Mouse (Mus musculus) intestine, embryonic 14.5 days (tissue): ENCODE measurements around the gene Pde8a. TPM values are rescaled to one million over a fixed set of nuclear protein-coding genes. Genes with fewer than 3 reads are reported as not detected.

ENCODE experiments used
- ATAC-seq: fragments of 200-750 bp; cut with Nextera tagmentation; replicated peaks from 2 replicates; pipeline ENCODE4 v1.8.0; 2017; ENCODE audit warnings: low read depth, moderate number of reproducible peaks, moderate TSS enrichment, moderate library complexity; ENCODE audit not compliant: low FRiP score, low TSS enrichment
- DNase-seq: peaks from one replicate; pipeline ENCODE4 v3.0.0-alpha.2; 2018; ENCODE audit warnings: low spot score
- H3K27ac ChIP-seq: fragments of 300-500 bp; sonication (generic); 2 replicates; pipeline ENCODE4 v1.5.1; 2014; ENCODE audit warnings: low read depth, mild to moderate bottlenecking, control low read depth
- H3K27me3 ChIP-seq: fragments of 300-500 bp; sonication (generic); replicated peaks from 2 replicates; pipeline ENCODE4 v1.6.1; 2014; ENCODE audit warnings: low read length, control low read depth; ENCODE audit not compliant: control insufficient read depth, insufficient read depth
- H3K36me3 ChIP-seq: fragments of 300-500 bp; sonication (generic); 2 replicates; pipeline ENCODE4 v1.6.1; 2014; ENCODE audit warnings: low read length, control low read depth; ENCODE audit not compliant: control insufficient read depth, insufficient read depth
- H3K4me1 ChIP-seq: fragments of 300-500 bp; sonication (generic); replicated peaks from 2 replicates; pipeline ENCODE4 v1.6.1; 2014; ENCODE audit warnings: low read length, control low read depth, mixed read lengths; ENCODE audit not compliant: control insufficient read depth, insufficient read depth
- H3K4me2 ChIP-seq: fragments of 300-500 bp; sonication (generic); 2 replicates; pipeline ENCODE4 v1.6.1; 2014; ENCODE audit warnings: low read length
- H3K4me3 ChIP-seq: fragments of 300-500 bp; sonication (generic); 2 replicates; pipeline ENCODE4 v1.5.1; 2014; ENCODE audit warnings: low read depth, low read length, control low read depth, mixed read lengths
- H3K9ac ChIP-seq: fragments of 300-500 bp; sonication (generic); 2 replicates; pipeline ENCODE4 v1.6.1; 2014; ENCODE audit warnings: mild to moderate bottlenecking, low read length
- H3K9me3 ChIP-seq: fragments of 300-500 bp; sonication (generic); 2 replicates; pipeline ENCODE4 v1.6.1; 2016; ENCODE audit warnings: low read length, control low read depth; ENCODE audit not compliant: control insufficient read depth
- WGBS: fragments of 180-500 bp; shearing (Covaris S2); extraction: QIAGEN DNeasy Blood & Tissue Kit; methylation state at CpG from one replicate; pipeline ENCODE4 v1.1.7; 2014; 5-methylcytosine and 5-hydroxymethylcytosine counted together
- polyA plus RNA-seq: library from polyadenylated mRNA; unstranded; fragments of >200 nt; fragmentation: Nextera tagmentation; extraction: Ambion mirVana; gene quantifications from 2 replicates; pipeline ENCODE4 v1.2.1, GENCODE M21; 2014

The Pde8a gene
- polyA plus RNA-seq, 1 experiment from 2014 or later, result 3.7 TPM

DNA sequence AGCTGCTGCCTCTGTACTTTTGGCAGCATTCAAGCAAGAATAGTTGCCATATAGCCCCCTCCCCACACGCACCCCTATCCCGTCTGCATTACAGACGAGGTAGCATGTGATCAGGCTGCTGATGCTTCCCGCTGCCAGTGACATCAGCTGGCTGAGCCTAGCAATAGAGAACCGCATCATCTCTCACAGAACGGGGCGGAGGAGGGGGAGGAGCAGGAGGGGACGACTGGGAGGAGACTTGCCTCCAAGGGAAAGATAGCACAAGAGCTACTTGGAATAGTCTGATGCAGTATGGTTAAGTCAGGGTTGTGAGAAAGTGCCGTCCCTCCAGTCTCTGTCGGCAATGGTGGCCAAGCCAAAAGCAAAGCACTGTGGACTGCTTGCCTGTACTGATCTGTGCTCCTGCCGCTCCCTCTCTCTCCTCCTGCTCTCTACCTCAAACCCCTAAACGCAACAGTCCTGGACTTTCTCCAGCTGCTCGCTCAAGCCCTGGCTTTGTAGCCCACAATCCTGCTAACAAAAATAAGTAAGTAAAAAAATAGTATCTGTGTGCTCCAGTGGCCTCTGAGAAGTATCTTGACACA, 159.0 kb downstream of the Pde8a start:
- 4% methylated on average over 13 of the region's 13 CpGs for WGBS
- H3K27ac ChIP-seq, result no peak overlapping the region
- DNase-seq (peak; percentile 65), ATAC-seq (no peak)
- no peak overlapping the region for H3K4me3 ChIP-seq
- H3K9ac ChIP-seq, result no peak overlapping the region
- no peaks in the 10 kb centered on the region for H3K36me3 ChIP-seq
- no peaks in the 10 kb centered on the region for H3K9me3 ChIP-seq
- peaks cover 7% of the 10 kb centered on the region; the same call in 1 of the 2 replicates for H3K4me1 ChIP-seq
- H3K4me2 ChIP-seq, result peak overlapping the region; percentile 35
- H3K27me3 ChIP-seq, result peaks cover 8% of the 10 kb centered on the region; the same call in 1 of the 2 replicates

GRCm38 (mm10) chr7:81379363-81379762, 166.0 kb downstream of the Pde8a start:
- 89% methylated on average over 1 of the region's 1 CpGs for WGBS
- no peaks in the 10 kb centered on the region for H3K36me3 ChIP-seq
- no peak for ATAC-seq
- no peak overlapping the region for H3K27ac ChIP-seq
- H3K27me3 ChIP-seq, result no peaks in the 10 kb centered on the region
- no peak overlapping the region for H3K9ac ChIP-seq
- H3K4me1 ChIP-seq, result no peaks in the 10 kb centered on the region
- no peaks in the 10 kb centered on the region for H3K9me3 ChIP-seq
- no peak overlapping the region for H3K4me3 ChIP-seq
- H3K4me2 ChIP-seq, result no peak overlapping the region
- DNase-seq, result no peak

Other genes starting within 250 kb of the Pde8a start
- 14.7 and 16.3 TPM in 2 replicates for gene Zfp592, start 219.9 kb upstream of the Pde8a start, polyA plus RNA-seq
- gene Alpk3, start 156.0 kb upstream of the Pde8a start, polyA plus RNA-seq, result 1.2 and 1.4 TPM in 2 replicates
- gene Slc28a1, start 98.8 kb upstream of the Pde8a start, polyA plus RNA-seq, result 0.48 and 1.1 TPM in 2 replicates
- 1,489 and 1,594 TPM in 2 replicates for gene Rps17, start 131.7 kb downstream of the Pde8a start, polyA plus RNA-seq
- 1.3 and 2.0 TPM in 2 replicates for gene Cpeb1, start 241.9 kb downstream of the Pde8a start, polyA plus RNA-seq